Mouse (Mus musculus) intestine, embryonic 16.5 days (tissue): ENCODE measurements around the gene Tbc1d8. TPM values are rescaled to one million over a fixed set of nuclear protein-coding genes. Genes with fewer than 3 reads are reported as not detected.

Source experiments
- ATAC-seq: fragments of 200-750 bp; cut with Nextera tagmentation; 2 replicates; pipeline ENCODE4 v1.8.0; 2017; ENCODE audit warnings: moderate TSS enrichment, moderate library complexity
- H3K27ac ChIP-seq: fragments of 300-500 bp; sonication (generic); 2 replicates; pipeline ENCODE4 v1.5.1; 2014; ENCODE audit warnings: mild to moderate bottlenecking, low read length
- H3K27me3 ChIP-seq: fragments of 300-500 bp; sonication (generic); replicated peaks from 2 replicates; pipeline ENCODE4 v1.6.1; 2014; ENCODE audit warnings: low read length, control low read depth, mixed read lengths; ENCODE audit not compliant: control insufficient read depth, insufficient read depth
- H3K36me3 ChIP-seq: fragments of 300-500 bp; sonication (generic); 2 replicates; pipeline ENCODE4 v1.6.1; 2014; ENCODE audit warnings: low read length, control low read depth; ENCODE audit not compliant: control insufficient read depth, insufficient read depth
- H3K4me1 ChIP-seq: fragments of 300-500 bp; sonication (generic); 2 replicates; pipeline ENCODE4 v1.6.1; 2014; ENCODE audit warnings: low read length, control low read depth, mixed read lengths; ENCODE audit not compliant: control insufficient read depth, insufficient read depth
- H3K4me2 ChIP-seq: fragments of 300-500 bp; sonication (generic); 2 replicates; pipeline ENCODE4 v1.6.1; 2014; ENCODE audit warnings: low read depth, low read length, control low read depth
- H3K4me3 ChIP-seq: fragments of 300-500 bp; sonication (generic); 2 replicates; pipeline ENCODE4 v1.5.1; 2014; ENCODE audit warnings: mild to moderate bottlenecking, low read length
- H3K9ac ChIP-seq: fragments of 300-500 bp; sonication (generic); 2 replicates; pipeline ENCODE4 v1.6.1; 2014; ENCODE audit warnings: low read depth, low read length
- H3K9me3 ChIP-seq: fragments of 300-500 bp; sonication (generic); 2 replicates; pipeline ENCODE4 v1.6.1; 2016; ENCODE audit warnings: low read length, control low read depth; ENCODE audit not compliant: control insufficient read depth
- WGBS: fragments of 180-500 bp; shearing (Covaris S2); extraction: QIAGEN DNeasy Blood & Tissue Kit; methylation state at CpG from one replicate; pipeline ENCODE4 v1.1.7; 2014; 5-methylcytosine and 5-hydroxymethylcytosine counted together
- polyA plus RNA-seq: library from polyadenylated mRNA; unstranded; fragments of >200 nt; fragmentation: Nextera tagmentation; extraction: Ambion mirVana; gene quantifications from 2 replicates; pipeline ENCODE4 v1.2.1, GENCODE M21; 2015

The Tbc1d8 gene
- polyA plus RNA-seq, 1 experiment from 2014 or later, result 7.3 TPM

DNA sequence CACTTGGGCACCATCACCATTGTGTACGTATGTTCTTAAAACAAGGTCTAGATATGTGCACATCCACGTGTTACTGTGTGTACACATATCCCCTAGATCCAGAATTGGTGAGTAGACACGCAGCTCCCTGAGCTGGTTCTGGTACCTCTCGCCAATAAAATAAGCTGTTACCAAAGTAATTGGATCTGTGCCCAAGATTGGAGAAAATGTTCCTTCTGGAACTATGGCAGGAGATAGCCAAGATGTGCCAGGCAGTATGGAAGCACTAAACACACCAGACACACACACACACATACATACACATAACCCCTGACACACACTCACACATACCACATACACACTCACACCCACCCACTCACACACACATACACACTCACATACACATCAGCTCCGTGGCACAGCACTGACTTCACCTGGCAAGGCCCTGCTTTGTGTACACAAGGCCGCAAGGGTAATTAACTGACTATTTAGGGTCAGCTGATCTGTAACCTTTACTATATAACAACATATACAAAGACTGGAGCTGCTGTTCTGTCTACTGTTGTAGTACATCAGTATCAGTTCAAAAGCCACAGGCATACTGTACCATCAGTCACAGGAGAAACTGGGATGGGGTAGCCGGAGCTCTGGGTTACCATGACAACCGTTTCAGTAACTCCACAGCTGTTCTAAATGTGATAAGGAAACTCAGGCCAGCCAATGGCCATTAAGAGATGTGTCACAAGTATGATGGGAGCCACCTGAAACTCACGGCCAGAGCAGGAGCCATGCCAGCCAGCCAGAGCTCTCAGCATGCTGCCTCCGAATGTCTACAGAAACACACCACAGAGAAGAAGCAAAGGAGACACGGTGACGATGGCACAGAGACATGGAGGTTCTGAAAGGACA lies 38.6 kb downstream of the Tbc1d8 start:
- H3K27ac ChIP-seq, result no peak overlapping the region
- ATAC-seq, result no peak
- H3K36me3 ChIP-seq, result no peaks in the 10 kb centered on the region
- WGBS, result 62% methylated on average over 12 of the region's 12 CpGs
- H3K27me3 ChIP-seq, result no peaks in the 10 kb centered on the region
- 0 out of 2 replicates have a peak, but pooled peaks cover 9% of the 10 kb centered on the region for H3K4me1 ChIP-seq
- no peak overlapping the region for H3K4me3 ChIP-seq
- no peak overlapping the region for H3K9ac ChIP-seq
- no peaks in the 10 kb centered on the region for H3K9me3 ChIP-seq
- H3K4me2 ChIP-seq, result no peak overlapping the region

DNA sequence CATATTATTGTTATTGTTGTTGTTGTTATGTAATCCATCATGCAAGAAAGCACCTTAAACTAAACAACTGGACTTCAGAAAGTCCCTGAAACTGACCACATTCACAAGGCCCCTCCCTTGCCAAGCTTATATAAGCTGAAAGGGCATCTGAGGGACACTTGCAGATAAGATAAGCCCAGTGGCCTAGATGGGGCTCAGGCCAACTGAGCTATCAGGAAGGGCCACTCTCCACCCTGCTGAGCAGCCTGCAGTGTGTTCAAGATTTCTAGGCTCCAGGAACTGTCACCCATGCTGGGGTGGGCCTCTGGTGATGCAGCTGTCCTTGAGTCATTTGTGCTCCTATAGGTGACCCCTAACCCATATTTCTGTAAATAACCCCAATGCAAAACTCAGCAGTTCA lies 39.9 kb downstream of the Tbc1d8 start:
- H3K27ac ChIP-seq, result no peak overlapping the region
- no peak overlapping the region for H3K4me3 ChIP-seq
- H3K9me3 ChIP-seq, result no peaks in the 10 kb centered on the region
- H3K9ac ChIP-seq, result no peak overlapping the region
- ATAC-seq, result no peak
- H3K27me3 ChIP-seq, result no peaks in the 10 kb centered on the region
- 0 out of 2 replicates have a peak, but pooled peaks cover 6% of the 10 kb centered on the region for H3K4me1 ChIP-seq
- H3K36me3 ChIP-seq, result no peaks in the 10 kb centered on the region
- H3K4me2 ChIP-seq, result no peak overlapping the region

DNA sequence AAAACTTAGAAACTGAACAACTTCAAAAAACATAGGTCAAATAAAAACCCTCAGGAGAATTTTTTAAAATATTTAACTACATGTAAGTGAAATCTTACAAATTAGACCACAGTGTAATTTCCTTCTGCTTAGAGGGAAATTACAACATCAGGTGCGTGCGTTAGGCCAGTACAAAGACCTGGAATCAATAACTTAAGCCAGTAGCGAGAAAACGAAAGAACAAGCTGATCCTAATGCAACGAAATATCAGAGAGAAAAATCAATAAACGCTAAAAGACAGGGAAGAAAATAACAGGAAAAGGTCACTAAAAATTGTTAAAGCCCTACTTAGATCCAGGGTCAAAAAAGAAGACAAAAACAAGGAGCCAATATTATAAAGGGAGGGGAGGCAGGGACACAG lies 44.3 kb downstream of the Tbc1d8 start:
- Histone ChIP-seq H3K4me1 (no peaks in the 10 kb centered on the region), H3K36me3 (no peaks in the 10 kb centered on the region), H3K27me3 (no peaks in the 10 kb centered on the region), H3K4me3 (no peak overlapping the region), H3K4me2 (no peak overlapping the region), H3K9ac (no peak overlapping the region), H3K27ac (no peak overlapping the region), H3K9me3 (no peaks in the 10 kb centered on the region)
- ATAC-seq, result no peak
- 69% methylated on average over 6 of the region's 6 CpGs for WGBS

DNA sequence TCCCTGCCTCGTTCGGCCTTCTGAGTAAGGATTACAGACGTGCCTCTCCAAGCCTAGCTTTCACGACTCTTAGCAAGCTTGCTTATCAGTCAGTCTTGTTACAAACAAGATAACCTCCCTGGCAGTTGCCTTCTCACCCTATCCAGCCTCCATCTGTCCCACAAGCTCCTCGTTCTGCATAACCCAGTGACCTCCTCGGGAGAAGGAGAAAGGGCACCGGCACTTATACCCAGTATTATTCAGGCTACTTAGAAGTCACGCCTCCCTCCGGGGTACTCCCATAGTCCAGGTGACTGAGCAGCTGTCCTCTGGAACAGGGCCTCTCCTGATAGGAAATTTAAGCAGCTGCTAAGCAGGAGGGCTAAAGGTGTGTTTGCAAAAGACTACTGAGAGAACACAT lies 48.5 kb downstream of the Tbc1d8 start:
- H3K9ac ChIP-seq, result no peak overlapping the region
- no peak overlapping the region for H3K4me2 ChIP-seq
- no peaks in the 10 kb centered on the region for H3K36me3 ChIP-seq
- no peak overlapping the region for H3K4me3 ChIP-seq
- H3K27ac ChIP-seq, result no peak overlapping the region
- no peaks in the 10 kb centered on the region for H3K9me3 ChIP-seq
- H3K27me3 ChIP-seq, result no peaks in the 10 kb centered on the region
- WGBS, result 48% methylated on average over 9 of the region's 9 CpGs
- H3K4me1 ChIP-seq, result no peaks in the 10 kb centered on the region
- peak; percentile 83 for ATAC-seq

DNA sequence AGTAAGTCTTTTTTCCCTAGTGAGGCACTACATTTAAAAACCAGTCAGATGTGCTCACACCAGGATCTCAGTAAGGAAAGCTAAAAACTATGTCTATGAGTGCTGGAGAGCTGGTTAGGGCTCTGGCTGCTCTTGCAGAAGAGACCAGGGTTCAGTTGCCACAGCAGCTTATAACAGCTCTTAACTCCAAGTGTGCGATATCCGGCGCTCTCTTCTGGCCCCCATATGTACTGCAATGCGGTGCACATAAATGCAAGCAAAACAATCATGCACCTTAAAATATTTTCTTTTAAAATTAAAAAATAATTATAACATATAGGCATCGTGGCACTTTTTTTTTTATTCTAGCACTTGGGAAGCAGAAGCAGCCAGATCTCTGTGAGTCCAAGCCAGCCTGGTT lies 49.5 kb downstream of the Tbc1d8 start:
- no peak overlapping the region for H3K9ac ChIP-seq
- H3K4me1 ChIP-seq, result no peaks in the 10 kb centered on the region
- no peak overlapping the region for H3K27ac ChIP-seq
- no peaks in the 10 kb centered on the region for H3K36me3 ChIP-seq
- H3K4me3 ChIP-seq, result no peak overlapping the region
- H3K4me2 ChIP-seq, result no peak overlapping the region
- no peaks in the 10 kb centered on the region for H3K9me3 ChIP-seq
- 95% methylated on average over 5 of the region's 5 CpGs for WGBS
- ATAC-seq, result no peak
- H3K27me3 ChIP-seq, result no peaks in the 10 kb centered on the region

DNA sequence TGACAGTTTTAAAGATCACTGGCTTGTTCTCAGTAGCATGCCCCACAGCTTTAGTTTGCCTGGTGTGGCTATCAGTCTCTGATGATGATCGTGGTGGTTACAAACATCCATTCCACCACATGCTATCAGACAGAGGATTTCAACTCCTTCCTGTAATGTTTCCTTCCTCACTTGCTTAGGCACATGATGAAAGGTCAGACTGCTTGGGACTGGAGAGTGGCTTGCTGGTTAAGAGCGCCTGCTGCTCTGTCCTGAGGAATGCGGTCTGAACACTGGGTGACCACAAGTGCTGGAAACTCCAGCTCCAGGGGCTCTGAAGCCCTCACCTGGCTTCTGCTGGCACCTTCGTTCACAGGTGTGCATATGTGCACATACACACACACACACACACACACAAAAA lies 50.3 kb downstream of the Tbc1d8 start:
- Histone ChIP-seq H3K27me3 (no peaks in the 10 kb centered on the region), H3K4me1 (no peaks in the 10 kb centered on the region), H3K36me3 (no peaks in the 10 kb centered on the region), H3K4me3 (no peak overlapping the region), H3K27ac (no peak overlapping the region), H3K4me2 (no peak overlapping the region), H3K9me3 (no peaks in the 10 kb centered on the region), H3K9ac (no peak overlapping the region)
- no peak for ATAC-seq
- 80% methylated on average over 4 of the region's 4 CpGs for WGBS

DNA sequence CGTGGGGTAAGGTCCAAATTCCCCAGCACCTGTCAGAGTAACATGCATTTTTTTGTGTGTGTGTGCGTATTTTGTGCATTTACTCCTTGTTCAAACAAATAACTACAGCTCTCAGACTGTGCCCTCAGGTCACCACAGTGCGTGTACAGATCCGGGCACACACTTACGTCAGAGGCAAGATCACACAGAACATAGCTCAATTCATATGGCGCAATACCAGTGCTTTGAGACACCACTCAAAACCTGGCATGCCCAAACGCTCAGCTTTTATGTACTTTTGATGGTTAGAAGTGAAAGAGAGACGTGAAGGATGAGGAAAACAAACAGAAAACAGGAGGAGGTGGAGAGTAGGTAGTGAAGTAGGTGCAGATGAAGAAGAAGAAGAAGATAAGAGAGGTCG lies 53.1 kb downstream of the Tbc1d8 start:
- WGBS, result 84% methylated on average over 9 of the region's 9 CpGs
- no peak for ATAC-seq

DNA sequence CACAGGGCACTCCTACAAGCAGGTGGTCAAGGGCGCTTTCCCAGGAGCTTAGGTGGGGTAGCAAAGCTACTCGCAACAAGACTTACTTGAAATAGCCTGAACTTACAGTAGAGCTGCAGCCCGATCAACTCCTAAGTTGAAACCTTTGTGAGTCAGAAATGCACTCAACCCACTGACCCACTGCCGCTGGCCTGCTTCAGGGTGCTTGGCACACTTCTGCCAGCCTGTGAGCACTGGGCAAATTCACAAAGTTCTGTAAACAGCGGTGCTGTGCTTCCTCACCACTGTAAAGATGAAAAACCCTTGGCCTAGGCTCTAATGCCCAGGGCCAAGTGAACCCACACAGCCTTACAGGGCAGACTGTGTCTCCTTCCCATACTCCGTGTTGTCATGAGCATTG lies 57.6 kb downstream of the Tbc1d8 start:
- Histone ChIP-seq H3K27me3 (no peaks in the 10 kb centered on the region), H3K27ac (no peak overlapping the region), H3K36me3 (no peaks in the 10 kb centered on the region), H3K4me1 (peaks cover 5% of the 10 kb centered on the region; the same call in 1 of the 2 replicates), H3K9me3 (no peaks in the 10 kb centered on the region), H3K9ac (no peak overlapping the region), H3K4me2 (no peak overlapping the region), H3K4me3 (no peak overlapping the region)
- ATAC-seq, result no peak
- WGBS, result 95% methylated on average over 6 of the region's 6 CpGs

More for the DNA sequence above, 53.1 kb downstream of the Tbc1d8 start:
- no peak overlapping the region for H3K4me3 ChIP-seq
- H3K27ac ChIP-seq, result no peak overlapping the region
- H3K4me2 ChIP-seq, result no peak overlapping the region
- no peaks in the 10 kb centered on the region for H3K9me3 ChIP-seq
- H3K9ac ChIP-seq, result no peak overlapping the region
- H3K4me1 ChIP-seq, result no peaks in the 10 kb centered on the region
- H3K27me3 ChIP-seq, result no peaks in the 10 kb centered on the region
- H3K36me3 ChIP-seq, result no peaks in the 10 kb centered on the region

DNA sequence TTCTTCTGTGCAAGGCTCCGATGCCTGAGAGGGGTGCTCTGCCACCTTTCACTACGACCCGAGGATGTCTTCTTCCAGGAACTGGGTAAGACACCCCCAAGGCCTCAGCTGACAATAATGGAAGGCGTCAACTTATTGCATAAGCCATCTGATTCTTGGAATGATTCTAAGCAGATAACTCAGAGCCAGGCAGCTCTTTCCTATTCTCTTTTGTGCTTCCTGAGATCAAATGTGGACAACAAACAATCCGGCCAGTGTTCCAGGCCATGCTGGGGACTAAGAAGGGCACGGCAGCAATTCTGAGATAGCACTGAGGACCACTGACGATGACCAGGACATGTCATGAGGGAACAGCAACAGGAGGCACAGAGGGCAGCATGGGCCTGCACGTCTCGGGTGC lies 59.7 kb downstream of the Tbc1d8 start:
- H3K27me3 ChIP-seq, result no peaks in the 10 kb centered on the region
- no peak overlapping the region for H3K9ac ChIP-seq
- no peak overlapping the region for H3K4me2 ChIP-seq
- ATAC-seq, result no peak
- H3K4me1 ChIP-seq, result peaks cover 5% of the 10 kb centered on the region; the same call in 1 of the 2 replicates
- H3K27ac ChIP-seq, result no peak overlapping the region
- H3K36me3 ChIP-seq, result no peaks in the 10 kb centered on the region
- no peak overlapping the region for H3K4me3 ChIP-seq
- WGBS, result 74% methylated on average over 9 of the region's 9 CpGs
- H3K9me3 ChIP-seq, result peaks cover 3% of the 10 kb centered on the region; the same call in 1 of the 2 replicates
